Mouse (Mus musculus): ENCODE data around the gene Kcnj9.

GRCm38 (mm10) chr1:172283073-172283472, 46.0 kb downstream of the Kcnj9 start:
- no peak for TF ChIP-seq CTCF (IDR thresholded peaks at IDR 0.05; ENCODE audit: extremely low read depth, insufficient read depth, low read length)
- no peak for TF ChIP-seq POLR2A (IDR thresholded peaks at IDR 0.05; ENCODE audit: extremely low read depth, insufficient read depth, low read length)

Data from cortical plate, adult 2 months (tissue).